Mouse (Mus musculus) liver, postnatal 0 days (tissue): Measurements from ENCODE around the gene AC124502.3.

ENCODE experiments used
- CTCF ChIP-seq: sonication (generic); IDR thresholded peaks from 2 replicates; pipeline ENCODE4 v1.5.1; 2016; ENCODE audit warnings: antibody characterized with exemption, low read depth
- EP300 ChIP-seq: IDR thresholded peaks from 2 replicates; pipeline ENCODE4 v1.6.1; 2016; ENCODE audit warnings: antibody characterized with exemption, low read depth, mild to moderate bottlenecking

DNA sequence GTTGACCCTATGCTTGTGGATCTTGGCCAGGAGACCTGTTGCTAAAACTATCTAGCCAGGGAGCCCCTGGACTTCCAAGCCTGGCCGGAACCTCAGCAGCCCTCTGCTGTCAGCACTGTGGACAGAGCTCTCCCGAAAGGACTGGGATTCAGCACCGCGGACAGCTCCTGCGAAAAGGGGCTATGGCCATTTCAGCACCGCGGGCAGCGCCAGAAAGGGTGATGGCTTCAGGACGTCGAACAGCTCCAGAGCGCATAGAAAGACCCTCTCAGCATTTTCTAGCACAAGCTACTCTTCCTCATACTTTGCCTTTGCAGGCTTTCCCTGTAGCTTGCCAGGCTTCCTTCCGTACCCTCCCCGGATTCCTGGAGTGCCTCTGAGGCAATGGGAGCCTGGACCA, 49.7 kb upstream of the AC124502.3 start:
- TF ChIP-seq EP300 = no peak
- TF ChIP-seq CTCF = no peak
